Mouse (Mus musculus) olfactory bulb, adult 2 months (tissue): ENCODE results near the gene Sptbn1.

Source experiments
- CTCF ChIP-seq: fragments of 200-500 bp; IDR thresholded peaks from 2 replicates; pipeline ENCODE4 v1.5.1; 2012; ENCODE audit warnings: low read depth, mild to moderate bottlenecking, low read length, moderate library complexity; ENCODE audit not compliant: insufficient read depth
- POLR2A ChIP-seq: fragments of 200-500 bp; IDR thresholded peaks from 2 replicates; pipeline ENCODE4 v1.6.1; 2012; ENCODE audit warnings: mild to moderate bottlenecking, low read depth, low read length, moderate library complexity; ENCODE audit not compliant: insufficient read depth

DNA sequence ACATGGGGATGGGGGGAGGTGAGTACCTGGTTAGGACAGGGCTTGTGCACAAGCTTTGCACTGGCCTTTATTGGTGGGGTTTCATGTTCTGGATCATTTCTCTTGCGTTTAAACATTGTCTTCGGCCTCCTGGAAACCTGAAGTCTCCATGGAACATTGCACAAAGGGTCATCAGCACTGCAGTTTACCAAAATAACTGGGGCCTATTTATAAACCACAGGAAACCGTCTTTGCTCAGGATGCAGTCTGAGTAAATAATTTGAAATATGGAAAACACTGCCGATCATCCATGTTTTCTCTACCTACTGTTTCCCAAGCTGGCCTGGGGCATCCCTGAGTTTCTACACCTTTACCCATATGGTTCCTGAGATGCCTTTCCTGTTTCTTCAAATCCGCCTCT is 13.1 kb upstream of the Sptbn1 start:
- TF ChIP-seq CTCF: no peak
- no peak for TF ChIP-seq POLR2A
